Mouse (Mus musculus) G1E (cell line): Measurements from ENCODE around the gene Tmprss9.

Experiments
- CTCF ChIP-seq: IDR thresholded peaks from 2 replicates; pipeline ENCODE4 v1.5.1; 2012; ENCODE audit warnings: low read depth, low read length, inconsistent platforms, mixed read lengths
- GATA1 ChIP-seq: IDR thresholded peaks from 2 replicates; pipeline ENCODE4 v1.6.1; 2012; ENCODE audit warnings: borderline replicate concordance, low read length, inconsistent platforms, mixed read lengths
- GATA2 ChIP-seq: IDR thresholded peaks from 2 replicates; pipeline ENCODE4 v1.6.1; 2012; ENCODE audit warnings: low read depth, low read length, inconsistent platforms, borderline replicate concordance

DNA sequence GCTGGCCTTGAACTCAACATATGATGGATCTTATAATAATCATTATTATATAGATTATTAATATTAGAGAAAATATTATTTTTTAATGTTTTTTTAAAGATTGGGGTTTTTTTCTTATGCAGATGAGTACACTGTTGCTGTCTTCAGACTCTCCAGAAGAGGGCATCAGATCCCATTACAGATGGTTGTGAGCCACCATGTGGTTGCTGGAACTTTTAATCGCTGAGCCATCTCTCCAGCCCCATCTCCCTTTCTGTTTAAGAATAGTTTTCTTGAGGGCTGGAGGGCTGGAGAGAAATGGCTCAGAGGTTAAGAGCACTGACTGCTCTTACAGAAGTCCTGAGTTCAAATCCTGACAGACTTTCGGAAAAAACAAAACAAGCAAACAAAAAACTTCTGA is 49.7 kb upstream of the Tmprss9 start:
- TF ChIP-seq GATA1 = no peak
- no peak for TF ChIP-seq CTCF
- TF ChIP-seq GATA2 = no peak
